Mouse (Mus musculus) midbrain, embryonic 15.5 days (tissue): ENCODE data around the gene Crxos. TPM values are rescaled to one million over a fixed set of nuclear protein-coding genes. Genes with fewer than 3 reads are reported as not detected.
"Not testable (repeated sequence)": the region's sequence is repeated elsewhere in the genome, so short reads cannot be mapped to it uniquely, and the experiment has no call there.

Experiments used
- ATAC-seq: fragments of 200-750 bp; cut with Nextera tagmentation; replicated peaks from 2 replicates; pipeline ENCODE4 v1.8.0; 2017; ENCODE audit warnings: moderate TSS enrichment
- H3K27ac ChIP-seq: fragments of 300-500 bp; sonication (generic); 2 replicates; pipeline ENCODE4 v1.5.1; 2015; ENCODE audit warnings: mild to moderate bottlenecking, inconsistent platforms
- H3K27me3 ChIP-seq: fragments of 300-500 bp; sonication (generic); replicated peaks from 2 replicates; pipeline ENCODE4 v1.6.1; 2015; ENCODE audit warnings: inconsistent platforms
- H3K36me3 ChIP-seq: fragments of 300-500 bp; sonication (generic); replicated peaks from 2 replicates; pipeline ENCODE4 v1.6.1; 2015; ENCODE audit warnings: inconsistent platforms
- H3K4me1 ChIP-seq: fragments of 300-500 bp; sonication (generic); 2 replicates; pipeline ENCODE4 v1.6.1; 2015; ENCODE audit warnings: inconsistent platforms
- H3K4me2 ChIP-seq: fragments of 300-500 bp; sonication (generic); 2 replicates; pipeline ENCODE4 v1.6.1; 2015; ENCODE audit warnings: inconsistent platforms, mild to moderate bottlenecking, moderate library complexity
- H3K4me3 ChIP-seq: fragments of 300-500 bp; sonication (generic); 2 replicates; pipeline ENCODE4 v1.5.1; 2015; ENCODE audit warnings: mild to moderate bottlenecking, inconsistent platforms
- H3K9ac ChIP-seq: fragments of 300-500 bp; sonication (generic); 2 replicates; pipeline ENCODE4 v1.6.1; 2015; ENCODE audit warnings: mild to moderate bottlenecking, inconsistent platforms
- H3K9me3 ChIP-seq: fragments of 300-500 bp; sonication (generic); 2 replicates; pipeline ENCODE4 v1.6.1; 2016; ENCODE audit warnings: inconsistent platforms
- WGBS: fragments of 180-500 bp; shearing (Covaris S2); methylation state at CpG from one replicate; pipeline ENCODE4 v1.1.7; 2015; ENCODE audit warnings: mixed read lengths; 5-methylcytosine and 5-hydroxymethylcytosine counted together
- polyA plus RNA-seq: library from polyadenylated mRNA; unstranded; fragments of >200 nt; fragmentation: Nextera tagmentation; extraction: Ambion mirVana; gene quantifications from 2 replicates; pipeline ENCODE4 v1.2.1, GENCODE M21; 2015

Crxos gene
- polyA plus RNA-seq, 1 experiment from 2014 or later, result not detected

- no peaks in the 10 kb centered on the region for H3K36me3 ChIP-seq
- H3K4me2 ChIP-seq, result no peak overlapping the region
- H3K27me3 ChIP-seq, result no peaks in the 10 kb centered on the region
- H3K9me3 ChIP-seq, result no peaks in the 10 kb centered on the region
- no peak for ATAC-seq
- no peak overlapping the region for H3K9ac ChIP-seq
- no peak overlapping the region for H3K27ac ChIP-seq
- H3K4me3 ChIP-seq, result no peak overlapping the region
- 87% methylated on average over 5 of the region's 5 CpGs for WGBS
- H3K4me1 ChIP-seq, result no peaks in the 10 kb centered on the region
These were observed 28.1 kb downstream of the Crxos start for GRCm38 (mm10) chr7:15910521-15910920.

GRCm38 (mm10) chr7:15912183-15912582 is 29.8 kb downstream of the Crxos start:
- Histone ChIP-seq H3K4me2 (no peak overlapping the region), H3K36me3 (peaks cover 4% of the 10 kb centered on the region; the same call in 1 of the 2 replicates), H3K9ac (no peak overlapping the region), H3K9me3 (no peaks in the 10 kb centered on the region), H3K27ac (no peak overlapping the region), H3K4me1 (no peaks in the 10 kb centered on the region), H3K4me3 (no peak overlapping the region), H3K27me3 (no peaks in the 10 kb centered on the region)
- WGBS, result 0% methylated on average over 4 of the region's 4 CpGs
- ATAC-seq, result peak; percentile 68

GRCm38 (mm10) chr7:15914252-15914651 is 31.8 kb downstream of the Crxos start:
- H3K9me3 ChIP-seq, result no peaks in the 10 kb centered on the region
- no peaks in the 10 kb centered on the region for H3K27me3 ChIP-seq
- H3K9ac ChIP-seq, result no peak overlapping the region
- H3K27ac ChIP-seq, result no peak overlapping the region
- no peaks in the 10 kb centered on the region for H3K4me1 ChIP-seq
- H3K4me2 ChIP-seq, result no peak overlapping the region
- H3K4me3 ChIP-seq, result no peak overlapping the region
- ATAC-seq, result no peak
- H3K36me3 ChIP-seq, result peaks cover 14% of the 10 kb centered on the region; the same call in 1 of the 2 replicates
- 49% methylated on average over 2 of the region's 2 CpGs for WGBS

- no peak overlapping the region for H3K4me2 ChIP-seq
- peaks cover 1% of the 10 kb centered on the region for H3K4me1 ChIP-seq
- no peak for ATAC-seq
- peaks cover 19% of the 10 kb centered on the region; the same call in 1 of the 2 replicates for H3K36me3 ChIP-seq
- 83% methylated on average over 2 of the region's 2 CpGs for WGBS
- H3K9me3 ChIP-seq, result no peaks in the 10 kb centered on the region
- no peak overlapping the region for H3K9ac ChIP-seq
- H3K27me3 ChIP-seq, result no peaks in the 10 kb centered on the region
- H3K4me3 ChIP-seq, result no peak overlapping the region
- H3K27ac ChIP-seq, result no peak overlapping the region
These were observed 32.3 kb downstream of the Crxos start for GRCm38 (mm10) chr7:15914751-15915150.

- 94% methylated on average over 4 of the region's 4 CpGs for WGBS
- not testable (repeated sequence) for H3K9me3 ChIP-seq, H3K27ac ChIP-seq, ATAC-seq, H3K4me2 ChIP-seq, H3K9ac ChIP-seq, H3K27me3 ChIP-seq, H3K4me3 ChIP-seq
- Histone ChIP-seq H3K36me3 (peaks cover 22% of the 10 kb centered on the region; the same call in 1 of the 2 replicates), H3K4me1 (peaks cover 11% of the 10 kb centered on the region)
These were observed 33.3 kb downstream of the Crxos start for GRCm38 (mm10) chr7:15915695-15916094.

GRCm38 (mm10) chr7:15916134-15916723 is 33.8 kb downstream of the Crxos start:
- Histone ChIP-seq H3K4me3 (no peak overlapping the region), H3K4me1 (peaks cover 16% of the 10 kb centered on the region), H3K4me2 (no peak overlapping the region), H3K27me3 (no peaks in the 10 kb centered on the region), H3K27ac (no peak overlapping the region), H3K9me3 (no peaks in the 10 kb centered on the region), H3K9ac (no peak overlapping the region), H3K36me3 (peaks cover 22% of the 10 kb centered on the region; the same call in 1 of the 2 replicates)
- 92% methylated on average over 3 of the region's 3 CpGs for WGBS
- ATAC-seq, result no peak

GRCm38 (mm10) chr7:15916996-15917395 is 34.6 kb downstream of the Crxos start:
- H3K9me3 ChIP-seq, result no peaks in the 10 kb centered on the region
- no peak overlapping the region for H3K4me3 ChIP-seq
- H3K27me3 ChIP-seq, result no peaks in the 10 kb centered on the region
- H3K27ac ChIP-seq, result no peak overlapping the region
- ATAC-seq, result no peak
- peaks cover 22% of the 10 kb centered on the region; the same call in 1 of the 2 replicates for H3K36me3 ChIP-seq
- WGBS, result 83% methylated on average over 4 of the region's 4 CpGs
- H3K9ac ChIP-seq, result no peak overlapping the region
- peaks cover 19% of the 10 kb centered on the region for H3K4me1 ChIP-seq
- no peak overlapping the region for H3K4me2 ChIP-seq

- Histone ChIP-seq H3K4me1 (peaks cover 26% of the 10 kb centered on the region), H3K27ac (no peak overlapping the region), H3K4me2 (no peak overlapping the region), H3K9ac (no peak overlapping the region), H3K9me3 (no peaks in the 10 kb centered on the region), H3K27me3 (no peaks in the 10 kb centered on the region), H3K36me3 (peaks cover 22% of the 10 kb centered on the region; the same call in 1 of the 2 replicates), H3K4me3 (no peak overlapping the region)
- ATAC-seq, result no peak
These were observed 36.0 kb downstream of the Crxos start for GRCm38 (mm10) chr7:15918371-15918770.

GRCm38 (mm10) chr7:15919947-15920346 is 37.5 kb downstream of the Crxos start:
- Histone ChIP-seq H3K4me1 (peaks cover 26% of the 10 kb centered on the region), H3K27ac (no peak overlapping the region), H3K36me3 (peaks cover 22% of the 10 kb centered on the region; the same call in 1 of the 2 replicates), H3K27me3 (no peaks in the 10 kb centered on the region), H3K9me3 (no peaks in the 10 kb centered on the region), H3K9ac (0 out of 2 replicates have a peak overlapping the region, but pooled peaks have one; percentile 77), H3K4me2 (peak overlapping the region; percentile 85), H3K4me3 (peak overlapping the region; percentile 76)
- WGBS, result 92% methylated on average over 9 of the region's 9 CpGs
- ATAC-seq, result no peak

GRCm38 (mm10) chr7:15920645-15921190 is 38.3 kb downstream of the Crxos start:
- peak overlapping the region; percentile 76 for H3K4me3 ChIP-seq
- peaks cover 26% of the 10 kb centered on the region for H3K4me1 ChIP-seq
- peak overlapping the region; percentile 85 for H3K4me2 ChIP-seq
- peak overlapping the region; percentile 5; the same call in 1 of the 2 replicates for H3K27ac ChIP-seq
- H3K9ac ChIP-seq, result peak overlapping the region; percentile 77
- H3K27me3 ChIP-seq, result no peaks in the 10 kb centered on the region
- WGBS, result 85% methylated on average over 6 of the region's 6 CpGs
- H3K36me3 ChIP-seq, result peaks cover 22% of the 10 kb centered on the region; the same call in 1 of the 2 replicates
- no peaks in the 10 kb centered on the region for H3K9me3 ChIP-seq
- no peak for ATAC-seq

- WGBS, result under 1% methylated on average over 10 of the region's 10 CpGs
- peaks cover 26% of the 10 kb centered on the region for H3K4me1 ChIP-seq
- peak; percentile 59 for ATAC-seq
These were observed 39.4 kb downstream of the Crxos start for GRCm38 (mm10) chr7:15921796-15922195.

GRCm38 (mm10) chr7:15922220-15922773 is 39.9 kb downstream of the Crxos start, which contains the start of gene Selenow:
Gene Selenow, minus strand, starts transcription at chr7:15922402.
- Histone ChIP-seq H3K9ac (peak within 1 kb of the TSS; percentile 77), H3K9me3 (no peaks in the 10 kb centered on the region), H3K4me1 (peaks cover 26% of the 10 kb centered on the region), H3K27ac (peak within 1 kb of the TSS; percentile 92), H3K4me3 (peak within 1 kb of the TSS; percentile 76), H3K4me2 (peak within 1 kb of the TSS; percentile 85), H3K27me3 (no peaks in the 10 kb centered on the region), H3K36me3 (peaks cover 18% of the 10 kb centered on the region; the same call in 1 of the 2 replicates)
- peak; percentile 97 for ATAC-seq
- WGBS, result under 1% methylated on average over 33 of the region's 33 CpGs

More at GRCm38 (mm10) chr7:15921796-15922195, 39.4 kb downstream of the Crxos start:
- peak overlapping the region; percentile 92 for H3K27ac ChIP-seq
- H3K9ac ChIP-seq, result peak overlapping the region; percentile 77
- peak overlapping the region; percentile 76 for H3K4me3 ChIP-seq
- no peaks in the 10 kb centered on the region for H3K27me3 ChIP-seq
- no peaks in the 10 kb centered on the region for H3K9me3 ChIP-seq
- peaks cover 22% of the 10 kb centered on the region; the same call in 1 of the 2 replicates for H3K36me3 ChIP-seq
- peak overlapping the region; percentile 85 for H3K4me2 ChIP-seq
